Mouse (Mus musculus): Measurements from ENCODE around the gene Lrrc8d.

DNA sequence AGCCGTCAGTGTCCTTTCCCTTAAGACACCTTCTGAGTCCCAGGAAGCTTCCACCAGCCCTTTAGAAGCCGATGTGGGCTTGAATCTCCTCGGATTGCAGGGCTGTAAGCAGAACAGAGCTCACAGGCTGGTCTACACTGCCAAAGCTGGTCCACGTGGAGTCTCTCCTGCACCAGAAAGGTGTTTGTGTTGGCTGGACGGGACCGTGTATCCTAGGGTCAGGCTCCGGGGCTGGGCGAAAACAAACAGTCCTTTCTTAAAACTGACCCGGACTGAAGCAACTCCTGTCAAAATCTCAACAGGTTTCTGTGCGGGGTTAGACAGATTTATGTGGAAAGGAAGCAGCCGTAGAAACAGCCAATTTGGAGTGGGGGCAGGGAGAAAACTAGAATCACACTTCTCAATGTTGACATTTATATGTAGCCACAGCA is 48.2 kb upstream of the Lrrc8d start:
- TF ChIP-seq GATA1 (IDR thresholded peaks at IDR 0.05; ENCODE audit: borderline replicate concordance, low read length) = no peak
- no peak for TF ChIP-seq FLI1 (IDR thresholded peaks at IDR 0.05; ENCODE audit: low read length)

Data from megakaryocyte, embryonic 14.5 days (primary cell).